Mouse (Mus musculus): ENCODE data around the gene Fthl17d. TPM values are rescaled to one million over a fixed set of nuclear protein-coding genes. Genes with fewer than 3 reads are reported as not detected.
A peak's percentile ranks its signal among the peaks of the same experiment; 100 is the strongest.
"Not testable (repeated sequence)": the region's sequence is repeated elsewhere in the genome, so short reads cannot be mapped to it uniquely, and the experiment has no call there.

Gene Fthl17d
- not detected for total RNA-seq (2021)

GRCm38 (mm10) chrX:8986655-8987054 lies at the start of gene Fthl17d:
Gene Fthl17d (minus strand): TSS chrX:8986755.
- not testable (repeated sequence) for DNase-seq

- DNase-seq = not testable (repeated sequence)
These were observed 46.6 kb upstream of the Fthl17d start, which contains the start of gene Fthl17e for GRCm38 (mm10) chrX:9033193-9033592. Gene Fthl17e (plus strand): TSS chrX:9033493.

- no peak for DNase-seq
These were observed 32.9 kb upstream of the Fthl17d start for GRCm38 (mm10) chrX:9019481-9019880.

- no peak for DNase-seq
These were observed 29.5 kb upstream of the Fthl17d start for GRCm38 (mm10) chrX:9016079-9016478.

GRCm38 (mm10) chrX:8976459-8976858 lies 10.1 kb downstream of the Fthl17d start, which contains the start of gene Fthl17c:
Gene Fthl17c (minus strand): TSS chrX:8976559.
- not testable (repeated sequence) for DNase-seq

- DNase-seq = not testable (repeated sequence)
These were observed 21.9 kb downstream of the Fthl17d start for GRCm38 (mm10) chrX:8964618-8965017.

GRCm38 (mm10) chrX:8962875-8963274 lies 23.7 kb downstream of the Fthl17d start, which contains the start of gene Fthl17b:
Gene Fthl17b (minus strand): TSS chrX:8962975.
- not testable (repeated sequence) for DNase-seq

GRCm38 (mm10) chrX:8948130-8948805 lies 38.3 kb downstream of the Fthl17d start:
- DNase-seq = peak; percentile 89

- no peak for DNase-seq
These were observed 42.5 kb downstream of the Fthl17d start for GRCm38 (mm10) chrX:8944041-8944440.

Other genes starting within 250 kb of the Fthl17d start
- not detected for gene Ssx9, start 238.3 kb downstream of the Fthl17d start, total RNA-seq (2021)
- not detected for gene Ssxb5, start 183.1 kb downstream of the Fthl17d start, total RNA-seq (2021)
- gene Gm6592, start 142.8 kb downstream of the Fthl17d start, total RNA-seq (2021) = not detected
- not detected for gene Gm5751, start 112.5 kb downstream of the Fthl17d start, total RNA-seq (2021)
- gene B630019K06Rik, start 94.4 kb downstream of the Fthl17d start, total RNA-seq (2021) = 1 to 10 TPM; 1.8 to 2.0 TPM
- gene Fthl17b, start 23.8 kb downstream of the Fthl17d start, total RNA-seq (2021) = not detected
- gene Fthl17c, start 10.2 kb downstream of the Fthl17d start, total RNA-seq (2021) = not detected
- gene Fthl17e, start 46.7 kb upstream of the Fthl17d start, total RNA-seq (2021) = not detected
- not detected for gene Fthl17f, start 76.3 kb upstream of the Fthl17d start, total RNA-seq (2021)
- not detected for gene 4930402K13Rik, start 117.8 kb upstream of the Fthl17d start, total RNA-seq (2021)
- 1 to 10 TPM; 4.0 to 5.7 TPM for gene Lancl3, start 213.1 kb upstream of the Fthl17d start, total RNA-seq (2021)

Data from heart, postnatal 4 days (tissue).